9 mouse cellular contexts compared by ENCODE assay signal in the genomic region with DNA sequence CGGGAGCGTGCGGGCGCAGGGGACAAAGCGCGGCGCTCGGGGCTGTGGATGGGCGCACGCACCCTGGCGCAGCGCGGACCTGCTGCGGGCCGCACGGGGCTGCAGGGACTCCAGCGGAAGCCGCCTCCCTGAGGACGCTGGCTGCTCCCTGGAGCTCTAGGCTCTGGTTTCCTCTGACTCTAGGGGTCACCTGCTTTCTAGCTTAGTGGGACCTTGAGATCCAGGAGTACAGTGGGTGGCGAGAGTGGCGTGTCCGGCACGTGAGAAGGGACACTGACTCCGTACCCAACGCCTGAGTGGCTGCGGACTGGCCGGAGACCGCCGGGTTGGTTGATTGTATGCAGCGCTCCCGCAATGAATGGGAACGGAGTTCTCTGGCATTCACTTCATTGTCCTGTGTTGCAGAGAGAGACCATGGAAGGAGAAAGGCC. TPM values are rescaled to one million over a fixed set of nuclear protein-coding genes. Genes with fewer than 3 reads are reported as not detected.
DNase-seq lines count a peak whose midpoint lies in the region; ATAC-seq and TF ChIP-seq lines count a peak whose summit lies in the region.
"Had no signal": no experiment of that assay in that cellular context is flagged by ENCODE, and none has a peak within 500 bp of the region (broad histone marks: within the 10 kb centered on the region; RNA-seq: fewer than 3 reads in every experiment).

No protein-coding gene starts in this region.

- no peaks in the 10 kb centered on the region for H3K36me3 ChIP-seq in heart, embryonic 14.5 days (ENCODE audit: control insufficient read depth, insufficient read depth, low read length)
- H3K36me3 ChIP-seq in limb, embryonic 14.5 days (ENCODE audit: control insufficient read depth, insufficient read depth, low read length) = no peaks in the 10 kb centered on the region
- no peaks in the 10 kb centered on the region for H3K36me3 ChIP-seq in neural tube, embryonic 15.5 days
- no peaks in the 10 kb centered on the region for H3K36me3 ChIP-seq in thymus, adult 2 months (ENCODE audit: control insufficient read depth, insufficient read depth, low read length)

- no peak for TF ChIP-seq CTCF in brain, embryonic 14.5 days (IDR thresholded peaks at IDR 0.05; ENCODE audit: borderline replicate concordance, extremely low read depth, insufficient read depth, insufficient read length)
- no peak for TF ChIP-seq CTCF in thymus, adult 2 months (IDR thresholded peaks at IDR 0.05; ENCODE audit: borderline replicate concordance, control insufficient read depth, extremely low read depth, insufficient read depth, low read length, poor library complexity)

- H3K9ac ChIP-seq in heart, embryonic 14.5 days (ENCODE audit: low read length) = peak overlapping the region; percentile 69
- H3K9ac ChIP-seq in limb, embryonic 14.5 days (ENCODE audit: low read depth, low read length, severe bottlenecking) = peak overlapping the region; percentile 62
- peak overlapping the region; percentile 88 for H3K9ac ChIP-seq in neural tube, embryonic 15.5 days (replicated peaks)

- H3K9me3 ChIP-seq in heart, embryonic 14.5 days (ENCODE audit: control insufficient read depth, low read length) = no peaks in the 10 kb centered on the region
- H3K9me3 ChIP-seq in limb, embryonic 14.5 days (ENCODE audit: control insufficient read depth, low read length) = no peaks in the 10 kb centered on the region
- no peaks in the 10 kb centered on the region for H3K9me3 ChIP-seq in neural tube, embryonic 15.5 days (replicated peaks)

- H3K4me3 ChIP-seq in heart, embryonic 14.5 days (ENCODE audit: control insufficient read depth in 1 of 2, insufficient read depth in 1 of 2, low read depth in 1 of 2, low read length in 2 of 2) = peak overlapping the region; percentile 66 to 67
- H3K4me3 ChIP-seq in limb, embryonic 14.5 days (replicated peaks; ENCODE audit: low read length) = peak overlapping the region; percentile 68
- peak overlapping the region; percentile 79 for H3K4me3 ChIP-seq in neural tube, embryonic 15.5 days (replicated peaks)
- no peak overlapping the region for H3K4me3 ChIP-seq in thymus, adult 2 months (ENCODE audit: control insufficient read depth, insufficient read depth, low read length)

- H3K4me1 ChIP-seq in heart, embryonic 14.5 days (ENCODE audit: control insufficient read depth in 2 of 2, insufficient read depth in 2 of 2, low read length in 2 of 2) = peaks cover 2 to 11% of the 10 kb centered on the region in 2 experiments; a peak in 3 of 4 replicates
- H3K4me1 ChIP-seq in limb, embryonic 14.5 days (ENCODE audit: control insufficient read depth, insufficient read depth, low read length) = peaks cover 9% of the 10 kb centered on the region
- H3K4me1 ChIP-seq in neural tube, embryonic 15.5 days = peaks cover 44% of the 10 kb centered on the region
- no peaks in the 10 kb centered on the region for H3K4me1 ChIP-seq in thymus, adult 2 months (replicated peaks; ENCODE audit: control insufficient read depth, insufficient read depth, low read length)

- no peak overlapping the region for H3K27ac ChIP-seq in heart, embryonic 14.5 days (replicated peaks in 1 of 2; ENCODE audit: control insufficient read depth in 1 of 2, insufficient read depth in 1 of 2, low read depth in 2 of 2, low read length in 2 of 2)
- no peak overlapping the region for H3K27ac ChIP-seq in limb, embryonic 14.5 days (replicated peaks; ENCODE audit: low read depth, low read length)
- peak overlapping the region; percentile 75 for H3K27ac ChIP-seq in neural tube, embryonic 15.5 days (replicated peaks)
- no peak overlapping the region for H3K27ac ChIP-seq in thymus, adult 2 months (ENCODE audit: control insufficient read depth, insufficient read depth, low read length)

- H3K4me2 ChIP-seq in heart, embryonic 14.5 days (ENCODE audit: low read length) = peak overlapping the region; percentile 100
- H3K4me2 ChIP-seq in limb, embryonic 14.5 days (replicated peaks; ENCODE audit: low read depth, low read length, severe bottlenecking) = peak overlapping the region; percentile 99
- peak overlapping the region; percentile 89 for H3K4me2 ChIP-seq in neural tube, embryonic 15.5 days

- WGBS in heart, embryonic 14.5 days = under 1% methylated on average over 28 of the region's 32 CpGs
- under 1% methylated on average over 22 of the region's 32 CpGs for WGBS in limb, embryonic 14.5 days
- under 1% methylated on average over 32 of the region's 32 CpGs for WGBS in neural tube, embryonic 15.5 days
- WGBS in thymus, adult 2 months = 3% methylated on average over 32 of the region's 32 CpGs

- intact Hi-C loops in gastrocnemius, postnatal 14 days (cut with DNase I; ENCODE audit: low total_unique reads) = no loop called here

- no peak for TF ChIP-seq POLR2A in brain, embryonic 14.5 days (IDR thresholded peaks at IDR 0.05; ENCODE audit: borderline replicate concordance, extremely low read depth, insufficient read depth, insufficient read length, poor library complexity, severe bottlenecking)
- no peak for TF ChIP-seq POLR2A in limb, embryonic 14.5 days (IDR thresholded peaks at IDR 0.05; ENCODE audit: borderline replicate concordance, extremely low read depth, insufficient read depth, insufficient read length)
- TF ChIP-seq POLR2A in thymus, adult 2 months (IDR thresholded peaks at IDR 0.05; ENCODE audit: control insufficient read depth, extremely low read depth, insufficient read depth, low read length, poor library complexity) = no peak

- peak; percentile 36; the same call in 1 of the 2 replicates for ATAC-seq in heart, embryonic 14.5 days (ENCODE audit: insufficient number of reproducible peaks, insufficient read depth, low FRiP score, low read depth)
- ATAC-seq in limb, embryonic 14.5 days (ENCODE audit: low FRiP score, low read depth) = peak; percentile 51; the same call in 1 of the 2 replicates
- ATAC-seq in neural tube, embryonic 15.5 days (ENCODE audit: low FRiP score) = peak; percentile 79

- DNase-seq in gastrocnemius, postnatal 14 days = peak; percentile 11
- DNase-seq in gastrocnemius, postnatal 25 days = no peak
- DNase-seq in brain, embryonic 14.5 days (ENCODE audit: low read depth) = peak; percentile 57
- no peak for DNase-seq in limb, embryonic 14.5 days (ENCODE audit: low spot score)
- DNase-seq in thymus, adult 2 months = no peak
- no peak for DNase-seq in thymus, postnatal 36 days

- peaks cover 19% of the 10 kb centered on the region for H3K27me3 ChIP-seq in heart, embryonic 14.5 days (ENCODE audit: control insufficient read depth, insufficient read depth, low read length)
- peaks cover 13% of the 10 kb centered on the region; the same call in 1 of the 2 replicates for H3K27me3 ChIP-seq in limb, embryonic 14.5 days (ENCODE audit: control insufficient read depth, insufficient read depth, low read length)
- no peaks in the 10 kb centered on the region for H3K27me3 ChIP-seq in neural tube, embryonic 15.5 days (replicated peaks)
- H3K27me3 ChIP-seq in thymus, adult 2 months (ENCODE audit: control insufficient read depth, insufficient read depth, low read length) = no peaks in the 10 kb centered on the region
- H3K27me3 ChIP-seq: CH12.LX had no signal

RNA-seq across cellular contexts. Expression of a gene that starts 0.4 kb away (rescaled TPM):
- total RNA-seq in gastrocnemius, postnatal 14 days (2021) = under 1 TPM; 0.20 to 0.45 TPM
- total RNA-seq in gastrocnemius, postnatal 25 days (2021) = under 1 TPM; 0.05 to 0.11 TPM
- 10.5 and 14.0 TPM in 2 replicates for polyA plus RNA-seq in brain, embryonic 14.5 days (2012; rRNA removed)
- polyA plus RNA-seq in heart, embryonic 14.5 days (2014; fragmentation: Nextera tagmentation; extraction: Ambion mirVana) = 0.50 and 0.84 TPM in 2 replicates
- polyA plus RNA-seq in limb, embryonic 14.5 days (2012; rRNA removed) = 4.0 and 6.9 TPM in 2 replicates
- 4.1 and 4.6 TPM in 2 replicates for polyA plus RNA-seq in limb, embryonic 14.5 days (2014; fragmentation: Nextera tagmentation; extraction: Ambion mirVana)
- 9.2 and 10.1 TPM in 2 replicates for polyA plus RNA-seq in neural tube, embryonic 15.5 days (2015; fragmentation: Nextera tagmentation; extraction: Ambion mirVana)
- 0.28 and 0.87 TPM in 2 replicates for polyA plus RNA-seq in thymus, adult 2 months (2012; rRNA removed)
- total RNA-seq: CH12.LX had no signal

Comparison
In these comparisons a context has a peak if more than half of its experiments do, and no peak if none do; other contexts are left out.
1. DNase-seq: peak in gastrocnemius, postnatal 14 days (single experiment) and brain, embryonic 14.5 days (single experiment); none in gastrocnemius, postnatal 25 days (single experiment), limb, embryonic 14.5 days (single experiment), thymus, adult 2 months (single experiment) and thymus, postnatal 36 days (0 of 2).
2. Peak in every context shown above with its lines, with median percentiles within 50 percentile points of each other: ATAC-seq, H3K4me2 ChIP-seq and H3K9ac ChIP-seq.